Mouse (Mus musculus) right cerebral cortex, adult 2 months (tissue): ENCODE results near the gene Lemd2.

ENCODE experiments used
- DNase-seq, 2 experiments: peaks; one replicate each; pipeline ENCODE4 v3.0.0; 2021 to 2022; ENCODE audit warnings: low spot score in 2 of 2

Gene Lemd2

GRCm38 (mm10) chr17:27227258-27227657, 23.0 kb upstream of the Lemd2 start:
- DNase-seq: peak in 1 of 2 experiments; percentile 56

GRCm38 (mm10) chr17:27226701-27227100, 22.4 kb upstream of the Lemd2 start:
- no peak for DNase-seq

GRCm38 (mm10) chr17:27225801-27226200, 21.5 kb upstream of the Lemd2 start:
- DNase-seq: no peak

GRCm38 (mm10) chr17:27223821-27224220, 19.6 kb upstream of the Lemd2 start:
- no peak for DNase-seq

- DNase-seq: no peak
Measured at GRCm38 (mm10) chr17:27221562-27221961, 17.3 kb upstream of the Lemd2 start.

GRCm38 (mm10) chr17:27218916-27219315, 14.6 kb upstream of the Lemd2 start:
- DNase-seq: no peak

- no peak for DNase-seq
Measured at GRCm38 (mm10) chr17:27218364-27218763, 14.1 kb upstream of the Lemd2 start.

GRCm38 (mm10) chr17:27212768-27213525, 8.7 kb upstream of the Lemd2 start:
- DNase-seq: no peak

GRCm38 (mm10) chr17:27212006-27212405, 7.7 kb upstream of the Lemd2 start:
- DNase-seq: no peak

- no peak for DNase-seq
Measured at GRCm38 (mm10) chr17:27207113-27207707, 2.9 kb upstream of the Lemd2 start.

- DNase-seq: no peak
Measured at GRCm38 (mm10) chr17:27203358-27204074, 753 bp downstream of the Lemd2 start.

GRCm38 (mm10) chr17:27202919-27203357, 1.3 kb downstream of the Lemd2 start:
- no peak for DNase-seq

GRCm38 (mm10) chr17:27201981-27202380, 2.3 kb downstream of the Lemd2 start:
- DNase-seq: no peak

GRCm38 (mm10) chr17:27200801-27201200, 3.5 kb downstream of the Lemd2 start:
- no peak for DNase-seq

- DNase-seq: peak; percentile 55 to 61
Measured at GRCm38 (mm10) chr17:27199864-27200263, 4.4 kb downstream of the Lemd2 start.

- no peak for DNase-seq
Measured at GRCm38 (mm10) chr17:27199205-27199604, 5.1 kb downstream of the Lemd2 start.

- DNase-seq: no peak
Measured at GRCm38 (mm10) chr17:27196206-27196605, 8.1 kb downstream of the Lemd2 start.

GRCm38 (mm10) chr17:27194258-27195185, 9.7 kb downstream of the Lemd2 start:
- no peak for DNase-seq

- DNase-seq: no peak
Measured at GRCm38 (mm10) chr17:27191804-27192203, 12.5 kb downstream of the Lemd2 start.

- no peak for DNase-seq
Measured at GRCm38 (mm10) chr17:27191189-27191588, 13.1 kb downstream of the Lemd2 start.

- DNase-seq: peak; percentile 67 to 71
Measured at GRCm38 (mm10) chr17:27189640-27190216, 14.5 kb downstream of the Lemd2 start.
